Mouse (Mus musculus): ENCODE results near the gene Shisal2b.

Gene Shisal2b

DNA sequence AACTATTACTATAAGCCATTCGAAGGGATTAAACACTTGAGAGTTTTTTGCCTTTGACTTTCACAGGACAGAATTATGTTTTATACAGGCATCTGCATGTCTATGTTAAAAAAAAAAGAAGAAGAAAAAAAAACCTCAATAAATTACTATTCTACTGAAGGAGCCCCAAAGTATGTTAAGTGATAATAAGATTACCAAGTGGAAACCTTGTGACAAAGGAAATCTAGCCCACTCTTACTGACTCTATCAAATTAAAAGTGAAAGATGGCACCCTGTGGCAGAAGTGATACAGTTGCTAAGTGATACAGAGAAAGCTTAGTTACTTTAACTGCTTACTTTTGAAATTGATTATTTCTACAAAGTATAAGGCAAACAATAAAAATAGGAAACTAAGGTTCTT, 41.8 kb downstream of the Shisal2b start:
- CTCF ChIA-PET: no interaction called here
- POLR2A ChIA-PET: no interaction called here

DNA sequence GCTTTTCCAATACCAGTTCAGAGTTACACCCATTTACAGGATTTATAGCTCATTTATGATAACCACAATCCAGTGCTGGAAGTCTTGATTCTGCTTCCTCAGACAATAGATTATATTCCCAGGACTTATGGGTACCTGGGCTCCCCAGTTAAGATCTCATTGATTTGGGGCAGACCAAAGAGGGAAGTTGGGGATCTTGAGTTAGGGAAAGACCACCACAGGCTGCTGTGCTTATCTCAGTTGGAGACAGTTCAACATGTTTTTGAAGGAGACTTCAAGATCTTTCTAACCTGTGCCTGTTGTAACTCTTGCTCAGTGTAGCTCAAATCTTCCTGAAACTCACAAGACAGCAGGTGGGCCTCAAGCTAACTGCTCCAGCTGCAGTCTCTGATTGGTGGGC, 42.5 kb downstream of the Shisal2b start:
- POLR2A ChIA-PET: interaction anchor here in 1 of 4 experiments (1.3 kb wide), 1 partner anchor 9 kb away, joined by 3 read pairs; no protein-coding TSS in a partner anchor
- CTCF ChIA-PET: interaction anchor here in 1 of 4 experiments (0.6 kb wide), 1 partner anchor 1812 kb away, joined by 4 read pairs; no protein-coding TSS in a partner anchor

DNA sequence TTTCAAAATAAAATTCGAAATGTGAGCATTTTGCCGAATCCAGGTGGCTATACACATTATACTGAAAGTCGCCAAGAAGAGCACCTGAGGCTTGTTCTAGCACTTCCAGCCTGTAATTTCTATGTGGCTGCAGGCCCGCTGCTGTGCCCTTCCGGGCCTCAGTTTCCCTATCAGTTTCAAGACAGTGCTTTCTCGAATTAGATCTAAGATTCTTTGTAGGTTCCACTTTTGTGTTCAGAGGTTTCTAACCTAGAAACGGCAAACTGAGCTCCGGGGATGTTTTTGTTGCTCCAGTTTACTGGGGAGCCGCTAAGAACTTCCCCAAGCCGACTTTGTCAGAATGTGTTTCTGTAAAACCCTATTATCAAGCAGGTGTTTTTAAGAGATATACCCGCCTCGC, 46.0 kb downstream of the Shisal2b start:
- POLR2A ChIA-PET: interaction anchor here in 2 of 4 experiments (0.6 to 2.5 kb wide), 13 partner anchors 12 to 379 kb away, joined by 3 to 9 read pairs (median 4); partner anchors contain the start of gene Shisal2b (in 1 of the 2)
- CTCF ChIA-PET: no interaction called here

DNA sequence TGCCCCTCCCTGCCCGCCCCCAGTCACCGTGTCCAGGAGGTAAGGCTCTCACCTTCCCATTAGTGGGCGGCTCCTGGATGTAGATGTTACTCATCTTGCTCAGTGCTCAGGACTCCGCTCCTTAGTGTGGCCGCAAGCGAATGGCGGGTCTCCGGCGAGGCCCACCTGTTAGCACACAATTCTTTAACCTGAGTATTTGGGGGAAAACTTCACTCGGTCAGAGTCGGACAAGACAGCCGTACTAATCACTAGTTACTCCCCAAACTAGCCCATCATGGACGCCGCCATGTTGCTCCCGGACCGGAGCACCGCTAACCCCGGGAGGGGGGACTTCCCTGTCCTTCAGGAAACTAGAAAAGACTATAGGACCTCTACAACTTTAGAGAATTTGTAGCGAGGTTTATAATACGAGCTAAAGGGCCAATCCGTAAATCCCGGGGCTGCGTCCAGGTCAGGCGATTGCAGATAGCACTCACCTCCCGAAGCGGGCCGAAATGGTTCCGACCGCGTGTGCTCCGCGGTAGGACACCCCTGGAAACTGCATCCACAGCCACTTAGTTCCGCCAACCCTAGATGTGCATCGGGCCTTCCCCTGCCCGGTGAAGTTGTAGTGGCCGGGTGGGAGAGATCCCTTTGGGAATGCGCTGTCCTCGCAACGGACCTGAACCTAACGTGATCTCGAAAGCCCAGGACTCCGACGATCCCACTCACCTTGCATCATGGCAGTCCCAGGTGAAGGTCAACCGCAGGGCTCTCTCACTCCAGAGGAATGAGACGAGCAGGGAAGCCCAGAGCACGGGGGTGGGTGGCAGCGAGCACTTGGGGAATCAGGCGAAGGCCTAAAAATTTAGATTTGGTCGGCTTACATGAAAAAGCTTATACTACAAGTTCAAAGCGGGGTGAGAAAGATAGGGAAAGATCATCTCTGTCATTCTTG, 46.8 kb downstream of the Shisal2b start, which contains the start of gene Cwc27:
Gene Cwc27, minus strand, starts transcription at position 508 of the 937 bp plus-strand sequence.
- POLR2A ChIA-PET: interaction anchor here in 2 of 4 experiments (0.6 to 2.5 kb wide), 16 partner anchors 9 to 299 kb away, joined by 3 to 9 read pairs (median 4); partner anchors contain the start of gene Shisal2b (in 1 of the 2)
- CTCF ChIA-PET: no interaction called here

DNA sequence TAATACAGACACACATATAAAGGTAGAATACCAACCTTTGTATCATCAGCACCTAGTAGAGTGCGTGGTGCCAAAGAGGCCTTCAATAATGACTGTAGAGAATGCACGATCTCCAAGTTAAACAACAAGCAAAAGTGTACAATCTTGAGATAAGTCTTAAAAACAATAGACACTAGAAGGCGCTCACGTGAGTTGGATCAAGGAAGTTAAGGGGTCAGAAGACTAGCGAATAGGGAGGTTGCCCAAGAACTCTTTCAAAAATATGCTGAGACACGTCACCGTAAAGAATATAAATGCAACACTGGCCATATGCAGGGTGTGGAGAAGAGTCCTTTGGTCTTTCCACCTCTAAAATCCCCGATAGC, 47.4 kb downstream of the Shisal2b start:
- POLR2A ChIA-PET: interaction anchor here in 1 of 4 experiments (0.6 to 2.1 kb wide), 11 partner anchors 9 to 121 kb away, joined by 3 to 9 read pairs (median 3); partner anchors contain the start of gene Shisal2b
- CTCF ChIA-PET: no interaction called here

DNA sequence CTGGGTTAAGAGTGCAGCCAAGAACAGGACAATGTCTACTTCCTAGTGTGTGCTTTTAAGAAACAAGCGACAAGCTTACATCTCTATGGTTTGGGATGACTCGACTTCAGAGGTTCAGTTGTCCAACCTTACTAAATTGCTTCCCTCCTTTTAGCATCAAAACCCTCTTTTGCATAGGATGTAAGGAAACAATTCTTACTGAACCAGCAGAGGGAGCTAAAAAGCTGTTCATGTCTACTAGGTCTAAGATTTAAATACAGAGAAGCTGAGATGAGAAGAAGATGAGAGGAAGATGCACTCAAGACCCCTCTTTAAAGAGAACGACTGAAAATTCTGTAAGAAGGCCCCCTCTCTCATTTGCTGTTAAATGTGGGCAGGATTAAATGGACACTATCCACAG, 58.0 kb downstream of the Shisal2b start:
- CTCF ChIA-PET: interaction anchor here (0.5 to 2.3 kb wide), 18 partner anchors 9 to 1910 kb away, joined by 3 to 28 read pairs (median 4); no protein-coding TSS in a partner anchor
- POLR2A ChIA-PET: interaction anchor here in 1 of 4 experiments (1.0 to 1.5 kb wide), 3 partner anchors 8 to 12 kb away, joined by 4 to 5 read pairs (median 4); no protein-coding TSS in a partner anchor

DNA sequence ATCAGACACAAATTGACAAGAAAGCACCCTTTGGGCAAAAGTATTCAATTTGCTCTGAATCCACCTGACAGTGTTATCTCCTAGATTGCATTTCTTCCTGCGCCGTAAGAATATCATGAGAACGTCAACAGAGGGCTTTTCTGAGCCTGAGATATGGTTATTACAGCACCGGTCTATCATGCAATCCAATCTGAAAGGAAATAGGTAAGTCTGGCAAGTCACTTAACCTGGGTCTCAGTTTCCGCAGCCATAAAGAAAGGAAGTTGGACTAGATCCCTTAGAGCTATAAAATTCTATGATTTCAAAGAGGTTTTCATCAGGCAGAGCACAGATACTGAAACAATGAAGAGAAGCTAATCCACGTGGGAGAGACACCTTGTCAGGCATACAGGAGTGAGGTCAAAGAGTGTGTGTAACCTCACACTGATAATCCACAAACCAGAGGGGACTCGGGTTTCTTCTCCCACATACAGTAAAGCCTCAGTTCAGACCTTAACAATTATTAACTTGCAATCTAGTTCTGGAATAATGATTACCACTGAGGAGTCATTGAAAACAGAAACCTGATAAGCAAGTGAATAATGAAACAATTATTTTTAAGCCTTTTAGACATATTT, 64.0 kb downstream of the Shisal2b start:
- ChIA-PET CTCF (no interaction called here), POLR2A (no interaction called here)

DNA sequence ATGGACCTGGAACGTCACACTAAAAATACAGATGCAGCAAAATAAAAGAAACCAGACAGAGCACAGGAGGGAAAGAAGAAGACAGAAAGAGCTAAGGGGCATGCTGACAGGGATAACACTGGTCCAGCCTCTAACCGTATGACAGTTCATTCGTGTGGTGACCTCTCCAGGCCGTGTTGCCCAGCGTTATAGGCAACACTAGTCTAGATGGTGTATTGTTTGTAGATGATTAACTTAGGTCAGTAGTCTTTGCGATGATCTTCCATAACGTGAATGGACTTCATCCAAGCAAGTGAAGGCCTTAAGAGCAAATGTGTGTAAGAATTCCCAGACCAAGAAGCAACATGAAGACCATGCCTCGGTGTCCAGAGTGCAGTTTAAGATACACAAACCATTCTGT, 64.6 kb downstream of the Shisal2b start:
- ChIA-PET POLR2A (interaction anchor here in 2 of 4 experiments (0.6 to 0.7 kb wide), 3 partner anchors 20 to 775 kb away, joined by 3 to 4 read pairs (median 3); no protein-coding TSS in a partner anchor), CTCF (no interaction called here)

Measured in embryonic stem cell, embryonic (primary cell).